Mouse (Mus musculus) kidney, embryonic 14.5 days (tissue): ENCODE results near the gene Mep1a. TPM values are rescaled to one million over a fixed set of nuclear protein-coding genes. Genes with fewer than 3 reads are reported as not detected.
"Not testable (repeated sequence)": the region's sequence is repeated elsewhere in the genome, so short reads cannot be mapped to it uniquely, and the experiment has no call there.

Experiments used
- ATAC-seq: fragments of 200-750 bp; cut with Nextera tagmentation; 2 replicates; pipeline ENCODE4 v1.8.0; 2017; ENCODE audit warnings: moderate number of reproducible peaks, mild to moderate bottlenecking, moderate TSS enrichment, moderate library complexity; ENCODE audit not compliant: low FRiP score, low TSS enrichment
- H3K27ac ChIP-seq: fragments of 300-500 bp; sonication (generic); 2 replicates; pipeline ENCODE4 v1.5.1; 2014; ENCODE audit warnings: low read depth, mild to moderate bottlenecking, low read length, moderate library complexity, mixed read lengths
- H3K27me3 ChIP-seq: fragments of 300-500 bp; sonication (generic); 2 replicates; pipeline ENCODE4 v1.6.1; 2014; ENCODE audit warnings: mild to moderate bottlenecking, low read length; ENCODE audit not compliant: control insufficient read depth, insufficient read depth
- H3K36me3 ChIP-seq: fragments of 300-500 bp; sonication (generic); 2 replicates; pipeline ENCODE4 v1.6.1; 2014; ENCODE audit warnings: low read length, mixed read lengths; ENCODE audit not compliant: control insufficient read depth, insufficient read depth
- H3K4me1 ChIP-seq: fragments of 300-500 bp; sonication (generic); 2 replicates; pipeline ENCODE4 v1.6.1; 2014; ENCODE audit warnings: low read length, mixed read lengths; ENCODE audit not compliant: control insufficient read depth, insufficient read depth
- H3K4me2 ChIP-seq: fragments of 300-500 bp; sonication (generic); replicated peaks from 2 replicates; pipeline ENCODE4 v1.6.1; 2014; ENCODE audit warnings: low read depth, mild to moderate bottlenecking, low read length
- H3K4me3 ChIP-seq: fragments of 300-500 bp; sonication (generic); 2 replicates; pipeline ENCODE4 v1.5.1; 2014; ENCODE audit warnings: mild to moderate bottlenecking, low read length
- H3K9ac ChIP-seq: fragments of 300-500 bp; sonication (generic); 2 replicates; pipeline ENCODE4 v1.6.1; 2014; ENCODE audit warnings: low read depth, mild to moderate bottlenecking, low read length, moderate library complexity
- H3K9me3 ChIP-seq: fragments of 300-500 bp; sonication (generic); 2 replicates; pipeline ENCODE4 v1.6.1; 2016; ENCODE audit warnings: low read length; ENCODE audit not compliant: control insufficient read depth
- WGBS: fragments of 180-500 bp; shearing (Covaris S2); extraction: QIAGEN DNeasy Blood & Tissue Kit; methylation state at CpG from one replicate; pipeline ENCODE4 v1.1.7; 2014; 5-methylcytosine and 5-hydroxymethylcytosine counted together
- polyA plus RNA-seq: library from polyadenylated mRNA; unstranded; fragments of >200 nt; fragmentation: Nextera tagmentation; extraction: Ambion mirVana; gene quantifications from 2 replicates; pipeline ENCODE4 v1.2.1, GENCODE M21; 2014

Gene Mep1a
- polyA plus RNA-seq: 6.0 and 12.8 TPM in 2 replicates

DNA sequence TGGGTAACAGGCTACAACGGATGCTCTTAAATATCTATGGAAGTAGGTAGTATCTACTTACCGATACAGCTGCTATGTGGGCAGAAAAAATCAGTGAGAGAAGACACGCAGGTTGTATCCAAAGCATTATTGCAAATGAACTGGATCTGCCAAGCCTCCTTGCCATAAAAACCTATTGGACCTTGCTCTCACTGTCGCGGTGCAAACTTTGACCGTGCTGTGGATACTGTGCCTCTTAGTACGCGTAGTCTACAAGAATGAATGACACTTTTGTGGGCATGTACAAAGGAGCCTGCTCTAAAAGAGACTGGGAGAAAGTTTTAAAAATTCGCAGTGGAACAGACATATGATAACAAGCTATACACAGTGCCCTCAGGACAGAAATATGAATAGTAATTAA, at the start of gene Mep1a:
TSS of gene Mep1a (minus strand) at position 221 of the 400 bp plus-strand sequence.
- Histone ChIP-seq H3K4me1 (0 out of 2 replicates have a peak, but pooled peaks cover 5% of the 10 kb centered on the region), H3K4me3 (no peak within 1 kb of the TSS), H3K27me3 (no peaks in the 10 kb centered on the region), H3K27ac (no peak within 1 kb of the TSS), H3K9ac (no peak within 1 kb of the TSS), H3K36me3 (no peaks in the 10 kb centered on the region), H3K9me3 (no peaks in the 10 kb centered on the region), H3K4me2 (no peak within 1 kb of the TSS)
- WGBS: 88% methylated on average over 9 of the region's 9 CpGs
- ATAC-seq: no peak

DNA sequence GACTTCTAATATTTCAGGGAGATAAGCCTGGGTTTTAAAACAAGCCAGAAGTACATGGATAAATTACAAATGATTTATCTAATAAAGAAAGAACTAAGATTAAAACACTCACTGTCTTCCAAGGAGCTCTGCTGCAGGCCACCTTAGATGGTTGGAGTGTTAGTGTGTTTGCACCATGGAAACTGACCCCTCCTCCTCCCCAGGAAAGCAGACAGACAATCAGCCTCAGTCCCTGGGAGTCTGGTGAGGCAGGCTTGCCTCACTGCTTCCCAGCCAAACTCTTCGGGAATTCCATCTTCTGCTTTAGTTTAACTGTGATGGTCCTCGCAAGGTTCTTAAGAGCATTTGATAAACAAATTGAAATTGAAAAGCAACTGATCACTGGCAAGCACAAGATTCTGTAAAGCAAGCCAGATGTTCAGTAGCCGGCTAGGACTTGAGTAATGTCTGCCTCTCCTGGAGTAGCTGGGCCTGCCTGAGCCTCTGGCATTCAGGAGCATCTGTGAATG, 48.6 kb upstream of the Mep1a start:
- Histone ChIP-seq H3K9ac (no peak overlapping the region), H3K36me3 (no peaks in the 10 kb centered on the region), H3K4me2 (no peak overlapping the region), H3K9me3 (no peaks in the 10 kb centered on the region), H3K27ac (no peak overlapping the region), H3K4me1 (no peaks in the 10 kb centered on the region), H3K27me3 (no peaks in the 10 kb centered on the region), H3K4me3 (no peak overlapping the region)
- ATAC-seq: no peak
- WGBS: 53% methylated on average over 3 of the region's 3 CpGs

- ATAC-seq: no peak
- Histone ChIP-seq H3K27ac (no peak overlapping the region), H3K36me3 (no peaks in the 10 kb centered on the region), H3K4me1 (no peaks in the 10 kb centered on the region), H3K4me2 (no peak overlapping the region), H3K4me3 (no peak overlapping the region), H3K27me3 (no peaks in the 10 kb centered on the region), H3K9ac (no peak overlapping the region), H3K9me3 (no peaks in the 10 kb centered on the region)
- 91% methylated on average over 4 of the region's 4 CpGs for WGBS
Measured at GRCm38 (mm10) chr17:43544040-43544439, 41.4 kb upstream of the Mep1a start.

- no peaks in the 10 kb centered on the region for H3K4me1 ChIP-seq
- H3K9me3 ChIP-seq: no peaks in the 10 kb centered on the region
- H3K27ac ChIP-seq: no peak within 1 kb of the TSS
- H3K4me2 ChIP-seq: no peak within 1 kb of the TSS
- H3K4me3 ChIP-seq: no peak within 1 kb of the TSS
- WGBS: 32% methylated on average over 1 of the region's 1 CpGs
- no peaks in the 10 kb centered on the region for H3K27me3 ChIP-seq
- ATAC-seq: no peak
- H3K36me3 ChIP-seq: no peaks in the 10 kb centered on the region
- no peak within 1 kb of the TSS for H3K9ac ChIP-seq
Measured at GRCm38 (mm10) chr17:43543539-43543938, 40.9 kb upstream of the Mep1a start, which contains the start of gene Ankrd66. Gene Ankrd66 (minus strand): TSS chr17:43543639.

DNA sequence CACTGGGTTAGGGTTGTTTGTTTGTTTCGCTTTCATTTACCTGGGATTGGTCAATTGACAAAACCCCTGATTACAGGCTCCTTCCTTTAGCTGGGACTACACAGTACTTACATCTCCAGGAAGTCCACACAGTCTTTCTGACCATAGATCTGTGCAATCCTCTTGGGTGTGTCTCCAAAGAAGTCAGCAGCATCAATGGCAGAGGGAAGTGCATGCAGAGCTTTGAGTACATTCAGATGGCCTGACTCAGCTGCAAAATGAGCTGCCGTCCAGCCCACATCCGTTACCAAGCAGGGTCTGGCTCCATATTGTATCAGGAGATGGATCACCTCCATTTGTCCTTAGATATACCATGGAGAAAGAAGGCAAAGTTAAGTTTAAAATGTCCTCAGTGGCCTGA, 36.2 kb upstream of the Mep1a start:
- no peak for ATAC-seq
- H3K4me1 ChIP-seq: peaks cover 6% of the 10 kb centered on the region; the same call in 1 of the 2 replicates
- H3K27ac ChIP-seq: no peak overlapping the region
- no peaks in the 10 kb centered on the region for H3K27me3 ChIP-seq
- WGBS: 87% methylated on average over 3 of the region's 3 CpGs
- no peaks in the 10 kb centered on the region for H3K36me3 ChIP-seq
- no peak overlapping the region for H3K9ac ChIP-seq
- no peak overlapping the region for H3K4me2 ChIP-seq
- H3K4me3 ChIP-seq: no peak overlapping the region
- no peaks in the 10 kb centered on the region for H3K9me3 ChIP-seq

- H3K4me1 ChIP-seq, H3K4me2 ChIP-seq, H3K4me3 ChIP-seq, H3K27me3 ChIP-seq, H3K9ac ChIP-seq, ATAC-seq, H3K27ac ChIP-seq, H3K9me3 ChIP-seq, H3K36me3 ChIP-seq: not testable (repeated sequence)
- WGBS: 93% methylated on average over 6 of the region's 6 CpGs
Measured at GRCm38 (mm10) chr17:43536841-43537240, 34.2 kb upstream of the Mep1a start.

DNA sequence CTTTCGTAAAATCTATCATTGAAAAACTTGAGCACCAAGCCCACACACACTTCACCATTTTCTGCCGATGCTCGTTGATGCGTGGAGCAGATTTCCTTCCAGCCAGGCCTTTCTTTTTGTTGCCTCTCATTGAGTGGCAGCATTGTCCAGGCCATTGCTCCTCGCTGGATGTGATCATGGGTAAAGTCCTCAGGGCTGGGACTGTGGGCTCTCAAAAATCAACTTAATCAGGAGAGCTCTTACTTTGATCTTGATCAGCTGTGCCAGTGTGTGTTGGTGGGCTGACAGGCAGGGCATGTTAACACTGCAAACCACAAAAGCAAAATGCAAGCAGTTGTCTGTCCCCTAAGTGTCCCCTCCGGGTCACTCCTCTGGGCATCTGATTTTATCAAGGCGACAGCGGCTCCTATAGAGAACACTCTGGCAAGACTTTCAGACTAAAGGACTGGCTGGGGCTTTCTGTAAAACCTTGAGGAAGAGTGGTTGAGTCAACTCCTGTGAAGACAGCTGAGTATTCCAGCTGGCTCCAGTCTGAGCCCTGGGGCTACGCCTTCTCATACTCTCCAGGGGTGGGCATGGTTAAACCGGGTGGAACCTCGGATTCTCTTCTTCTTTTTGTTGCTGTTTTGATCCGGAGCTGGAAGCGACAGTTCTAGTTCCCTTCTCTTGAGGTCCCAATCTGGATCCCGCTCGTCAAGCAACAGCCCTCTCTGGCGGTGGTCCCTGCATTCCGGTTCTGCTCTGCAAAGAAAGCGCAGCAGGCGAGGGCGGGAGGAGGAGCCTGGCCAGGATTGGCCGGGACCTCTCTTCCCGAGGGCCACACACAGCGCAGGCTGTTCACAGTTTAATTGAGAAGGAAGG, 32.0 kb upstream of the Mep1a start:
- H3K4me1 ChIP-seq: peaks cover 6% of the 10 kb centered on the region; the same call in 1 of the 2 replicates
- peak; percentile 97 for ATAC-seq
- H3K4me3 ChIP-seq: peak overlapping the region; percentile 28
- H3K9ac ChIP-seq: peak overlapping the region; percentile 34; the same call in 1 of the 2 replicates
- H3K27ac ChIP-seq: peak overlapping the region; percentile 86
- no peaks in the 10 kb centered on the region; the same call in 1 of the 2 replicates for H3K9me3 ChIP-seq
- WGBS: 15% methylated on average over 23 of the region's 23 CpGs
- H3K27me3 ChIP-seq: no peaks in the 10 kb centered on the region
- H3K36me3 ChIP-seq: no peaks in the 10 kb centered on the region
- H3K4me2 ChIP-seq: peak overlapping the region; percentile 45

DNA sequence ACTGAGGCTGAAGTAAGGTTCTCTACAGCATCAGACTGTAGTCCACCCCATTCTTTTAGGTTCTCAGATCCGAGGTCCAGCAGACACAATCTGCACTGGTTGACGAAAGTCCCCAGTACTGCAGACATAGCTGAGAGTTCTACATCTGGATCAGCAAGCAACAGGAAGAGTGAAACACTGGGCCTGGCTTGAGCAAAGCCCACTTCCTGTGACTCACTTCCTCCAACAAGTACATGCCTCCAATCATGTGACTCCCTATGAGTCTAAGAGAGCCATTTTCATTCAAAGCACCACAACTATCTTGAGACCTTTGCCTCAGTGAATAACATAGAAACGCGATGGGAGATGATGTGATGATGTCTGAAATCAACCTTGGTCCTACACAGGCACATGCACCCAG, 28.6 kb upstream of the Mep1a start:
- Histone ChIP-seq H3K27me3 (no peaks in the 10 kb centered on the region), H3K36me3 (no peaks in the 10 kb centered on the region), H3K4me1 (peaks cover 6% of the 10 kb centered on the region; the same call in 1 of the 2 replicates), H3K4me3 (no peak overlapping the region), H3K9me3 (no peaks in the 10 kb centered on the region; the same call in 1 of the 2 replicates), H3K9ac (no peak overlapping the region), H3K4me2 (no peak overlapping the region), H3K27ac (no peak overlapping the region)
- no peak for ATAC-seq
- WGBS: 95% methylated on average over 4 of the region's 4 CpGs

DNA sequence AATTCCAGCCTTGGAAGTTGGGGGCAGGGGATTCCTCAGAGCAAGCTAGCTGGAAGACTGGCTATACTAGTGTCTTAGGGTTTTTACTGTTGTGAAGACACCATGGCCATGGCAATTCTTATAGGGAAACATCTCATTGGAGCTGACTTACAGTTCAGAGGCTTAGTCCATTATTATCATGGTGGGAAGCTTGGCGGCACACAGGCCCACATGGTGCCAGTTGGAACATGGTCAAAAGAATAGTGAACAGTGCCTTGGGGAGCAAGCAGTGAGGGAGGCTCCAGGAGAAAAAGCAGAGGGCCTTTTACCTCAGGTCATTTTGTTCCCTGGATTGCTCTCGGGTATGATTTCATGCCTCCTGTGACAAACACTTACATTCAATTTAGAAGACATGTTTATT, 27.9 kb upstream of the Mep1a start:
- no peaks in the 10 kb centered on the region for H3K27me3 ChIP-seq
- 87% methylated on average over 2 of the region's 2 CpGs for whole genome bisulfite sequencing
- H3K4me1 ChIP-seq: peaks cover 6% of the 10 kb centered on the region; the same call in 1 of the 2 replicates
- no peak overlapping the region for H3K27ac ChIP-seq
- no peak for ATAC-seq
- H3K36me3 ChIP-seq: no peaks in the 10 kb centered on the region
- H3K9me3 ChIP-seq: peaks cover under 1% of the 10 kb centered on the region; the same call in 1 of the 2 replicates
- H3K4me3 ChIP-seq: no peak overlapping the region
- no peak overlapping the region for H3K4me2 ChIP-seq
- H3K9ac ChIP-seq: no peak overlapping the region
